Mouse (Mus musculus) forebrain, embryonic 14.5 days (tissue): Measurements from ENCODE around the gene Plekha5. TPM values are rescaled to one million over a fixed set of nuclear protein-coding genes. Genes with fewer than 3 reads are reported as not detected.
A peak's percentile ranks its signal among the peaks of the same experiment; 100 is the strongest.

Source experiments
- ATAC-seq: fragments of 200-750 bp; cut with Nextera tagmentation; 2 replicates; pipeline ENCODE4 v1.8.0; 2017; ENCODE audit warnings: mild to moderate bottlenecking, moderate library complexity
- DNase-seq: peaks from one replicate; pipeline ENCODE4 v3.0.0-alpha.2; 2015; ENCODE audit warnings: low spot score
- H3K27ac ChIP-seq: fragments of 300-500 bp; sonication (generic); 2 replicates; pipeline ENCODE4 v1.5.1; 2014; ENCODE audit warnings: low read depth, mild to moderate bottlenecking, control low read depth, low read length, moderate library complexity
- H3K27me3 ChIP-seq: fragments of 300-500 bp; sonication (generic); replicated peaks from 2 replicates; pipeline ENCODE4 v1.6.1; 2014; ENCODE audit warnings: low read length, control low read depth, mixed read lengths; ENCODE audit not compliant: control insufficient read depth, insufficient read depth
- H3K36me3 ChIP-seq: fragments of 300-500 bp; sonication (generic); 2 replicates; pipeline ENCODE4 v1.6.1; 2014; ENCODE audit warnings: low read length, control low read depth; ENCODE audit not compliant: control insufficient read depth, insufficient read depth
- H3K4me1 ChIP-seq: fragments of 300-500 bp; sonication (generic); 2 replicates; pipeline ENCODE4 v1.6.1; 2014; ENCODE audit warnings: antibody characterized with exemption, low read length, control low read depth; ENCODE audit not compliant: control insufficient read depth, insufficient read depth
- H3K4me2 ChIP-seq: fragments of 300-500 bp; sonication (generic); 2 replicates; pipeline ENCODE4 v1.6.1; 2014; ENCODE audit warnings: mild to moderate bottlenecking, control low read depth, low read length
- H3K4me3 ChIP-seq: fragments of 300-500 bp; sonication (generic); 2 replicates; pipeline ENCODE4 v1.5.1; 2014; ENCODE audit warnings: low read depth, low read length, control low read depth
- H3K9ac ChIP-seq: fragments of 300-500 bp; sonication (generic); 2 replicates; pipeline ENCODE4 v1.6.1; 2014; ENCODE audit warnings: mild to moderate bottlenecking, low read length, control low read depth, moderate library complexity
- H3K9me3 ChIP-seq: fragments of 300-500 bp; sonication (generic); replicated peaks from 2 replicates; pipeline ENCODE4 v1.6.1; 2016; ENCODE audit warnings: low read length, control low read depth, mixed read lengths; ENCODE audit not compliant: control insufficient read depth
- WGBS: fragments of 180-500 bp; shearing (Covaris S2); extraction: QIAGEN DNeasy Blood & Tissue Kit; methylation state at CpG from one replicate; pipeline ENCODE4 v1.1.7; 2014; 5-methylcytosine and 5-hydroxymethylcytosine counted together
- polyA plus RNA-seq: library from polyadenylated mRNA; unstranded; fragments of >200 nt; fragmentation: Nextera tagmentation; extraction: Ambion mirVana; gene quantifications from 2 replicates; pipeline ENCODE4 v1.2.1, GENCODE M21; 2014

Plekha5 gene
- polyA plus RNA-seq, 1 experiment from 2014 or later, result 26.5 TPM

- H3K9ac ChIP-seq, result no peak overlapping the region
- 91% methylated on average over 1 of the region's 1 CpGs for WGBS
- no peak overlapping the region for H3K4me3 ChIP-seq
- no peak overlapping the region for H3K4me2 ChIP-seq
- H3K9me3 ChIP-seq, result no peaks in the 10 kb centered on the region
- DNase-seq, result no peak
- H3K27me3 ChIP-seq, result no peaks in the 10 kb centered on the region
- H3K4me1 ChIP-seq, result peaks cover 14% of the 10 kb centered on the region
- no peak for ATAC-seq
- H3K36me3 ChIP-seq, result no peaks in the 10 kb centered on the region
- H3K27ac ChIP-seq, result no peak overlapping the region
Observed at GRCm38 (mm10) chr6:140621622-140622021, 197.8 kb downstream of the Plekha5 start.

- H3K4me2 ChIP-seq, result peak within 1 kb of the TSS; percentile 72
- DNase-seq (no peak), ATAC-seq (peak; percentile 1; the same call in 1 of the 2 replicates)
- H3K9me3 ChIP-seq, result no peaks in the 10 kb centered on the region
- WGBS, result 51% methylated on average over 30 of the region's 30 CpGs
- H3K36me3 ChIP-seq, result no peaks in the 10 kb centered on the region
- H3K4me1 ChIP-seq, result peaks cover 21% of the 10 kb centered on the region
- H3K9ac ChIP-seq, result peak within 1 kb of the TSS; percentile 95
- H3K27me3 ChIP-seq, result no peaks in the 10 kb centered on the region
- peak within 1 kb of the TSS; percentile 98 for H3K4me3 ChIP-seq
- H3K27ac ChIP-seq, result peak within 1 kb of the TSS; percentile 96
Observed at GRCm38 (mm10) chr6:140622391-140623225, 198.8 kb downstream of the Plekha5 start, which contains the start of gene Aebp2. Gene Aebp2, plus strand, starts transcription at chr6:140622663.

DNA sequence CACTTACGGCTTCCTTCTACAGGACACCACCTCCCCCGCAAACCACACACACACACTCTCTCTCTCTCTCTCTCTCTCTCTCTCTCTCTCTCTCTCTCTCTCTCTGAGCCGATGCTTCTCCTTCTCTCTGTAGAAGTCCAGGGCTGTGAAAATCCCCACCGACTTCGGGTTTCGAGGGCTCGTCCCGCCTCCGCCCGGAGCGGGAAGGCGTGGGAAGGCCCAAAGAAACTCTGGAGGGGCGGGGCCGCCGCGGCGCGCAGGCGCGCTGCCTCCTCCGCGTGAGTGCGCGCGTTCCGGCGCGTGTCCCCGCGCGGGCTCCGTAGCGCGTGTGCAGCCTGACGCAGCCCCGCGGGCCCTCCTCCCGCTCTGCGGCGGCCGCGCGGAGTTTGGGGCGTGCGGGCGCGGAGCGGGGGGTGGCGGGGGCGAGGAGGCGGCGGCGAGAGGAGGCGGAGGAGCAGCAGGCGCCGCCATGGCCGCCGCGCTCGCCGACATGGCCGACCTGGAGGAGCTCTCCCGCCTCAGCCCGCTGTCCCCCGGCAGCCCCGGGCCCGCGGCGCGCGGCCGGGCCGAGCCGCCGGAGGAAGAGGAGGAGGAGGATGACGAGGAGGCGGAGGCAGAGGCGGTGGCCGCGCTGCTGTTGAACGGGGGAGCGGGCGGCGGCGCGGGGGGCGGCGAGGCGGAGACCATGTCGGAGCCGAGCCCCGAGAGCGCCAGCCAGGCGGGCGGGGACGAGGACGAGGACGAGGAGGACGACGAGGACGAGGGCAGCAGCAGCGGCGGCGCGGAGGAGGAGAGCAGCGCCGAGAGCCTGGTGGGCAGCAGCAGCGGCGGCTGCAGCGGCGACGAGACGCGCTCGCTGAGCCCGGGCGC is 199.6 kb downstream of the Plekha5 start:
- peak overlapping the region; percentile 96 for H3K27ac ChIP-seq
- DNase-seq, result peak; percentile 95

DNA sequence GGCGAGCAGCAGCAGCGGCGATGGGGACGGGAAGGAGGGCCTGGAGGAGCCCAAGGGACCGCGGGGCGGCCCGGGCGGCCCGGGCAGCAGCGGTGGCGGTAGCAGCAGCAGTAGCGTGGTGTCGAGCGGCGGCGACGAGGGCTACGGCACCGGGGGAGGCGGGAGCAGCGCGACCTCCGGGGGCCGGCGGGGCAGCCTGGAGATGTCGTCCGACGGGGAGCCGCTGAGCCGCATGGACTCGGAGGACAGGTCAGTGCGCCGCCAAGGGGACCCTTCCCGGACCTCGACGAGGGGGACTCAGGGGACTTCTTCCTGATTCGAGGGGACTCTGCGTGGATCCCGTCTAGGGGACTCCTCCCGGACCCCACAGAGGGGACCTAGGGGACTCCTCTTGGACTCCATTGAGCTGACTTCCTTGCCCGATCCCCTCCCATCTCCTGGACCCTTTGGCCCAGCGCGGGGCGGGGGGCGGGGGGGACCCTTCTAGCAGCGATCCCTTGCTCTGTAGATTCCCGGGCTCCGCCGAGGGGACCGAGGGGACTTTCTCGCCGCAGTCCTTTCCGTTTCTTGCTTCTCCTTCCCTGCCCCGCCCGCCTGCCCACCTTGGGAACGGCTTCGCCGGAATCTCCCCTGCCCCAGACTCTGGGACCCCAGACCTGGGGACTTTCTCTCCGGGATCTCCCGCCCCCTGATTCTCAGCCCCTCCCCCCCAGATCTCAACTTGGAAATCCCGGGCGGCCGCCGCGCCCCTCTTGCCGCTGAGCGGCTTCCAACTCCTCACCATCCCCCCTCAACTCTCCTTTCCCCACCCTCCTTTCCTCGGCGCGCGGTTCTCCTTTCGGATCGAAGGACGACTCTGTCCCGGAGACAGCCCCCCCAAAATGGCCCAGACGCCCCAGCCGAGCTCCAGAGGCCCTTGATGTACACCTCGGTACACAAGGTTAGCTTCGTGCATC is 200.5 kb downstream of the Plekha5 start:
- ATAC-seq (peak; percentile 30), DNase-seq (peak; percentile 63)
- H3K36me3 ChIP-seq, result no peaks in the 10 kb centered on the region
- H3K9ac ChIP-seq, result peak overlapping the region; percentile 95
- H3K27me3 ChIP-seq, result no peaks in the 10 kb centered on the region
- H3K4me1 ChIP-seq, result peaks cover 22% of the 10 kb centered on the region
- peak overlapping the region; percentile 72 for H3K4me2 ChIP-seq
- WGBS, result under 1% methylated on average over 79 of the region's 80 CpGs
- peak overlapping the region; percentile 96 for H3K27ac ChIP-seq
- peak overlapping the region; percentile 98 for H3K4me3 ChIP-seq
- no peaks in the 10 kb centered on the region for H3K9me3 ChIP-seq

More for the DNA sequence above, 199.6 kb downstream of the Plekha5 start:
- Histone ChIP-seq H3K4me1 (peaks cover 22% of the 10 kb centered on the region), H3K9me3 (no peaks in the 10 kb centered on the region), H3K9ac (peak overlapping the region; percentile 95), H3K27me3 (no peaks in the 10 kb centered on the region), H3K4me3 (peak overlapping the region; percentile 98), H3K36me3 (no peaks in the 10 kb centered on the region), H3K4me2 (peak overlapping the region; percentile 72)
- ATAC-seq, result peak; percentile 95
- 1% methylated on average over 82 of the region's 117 CpGs for WGBS

DNA sequence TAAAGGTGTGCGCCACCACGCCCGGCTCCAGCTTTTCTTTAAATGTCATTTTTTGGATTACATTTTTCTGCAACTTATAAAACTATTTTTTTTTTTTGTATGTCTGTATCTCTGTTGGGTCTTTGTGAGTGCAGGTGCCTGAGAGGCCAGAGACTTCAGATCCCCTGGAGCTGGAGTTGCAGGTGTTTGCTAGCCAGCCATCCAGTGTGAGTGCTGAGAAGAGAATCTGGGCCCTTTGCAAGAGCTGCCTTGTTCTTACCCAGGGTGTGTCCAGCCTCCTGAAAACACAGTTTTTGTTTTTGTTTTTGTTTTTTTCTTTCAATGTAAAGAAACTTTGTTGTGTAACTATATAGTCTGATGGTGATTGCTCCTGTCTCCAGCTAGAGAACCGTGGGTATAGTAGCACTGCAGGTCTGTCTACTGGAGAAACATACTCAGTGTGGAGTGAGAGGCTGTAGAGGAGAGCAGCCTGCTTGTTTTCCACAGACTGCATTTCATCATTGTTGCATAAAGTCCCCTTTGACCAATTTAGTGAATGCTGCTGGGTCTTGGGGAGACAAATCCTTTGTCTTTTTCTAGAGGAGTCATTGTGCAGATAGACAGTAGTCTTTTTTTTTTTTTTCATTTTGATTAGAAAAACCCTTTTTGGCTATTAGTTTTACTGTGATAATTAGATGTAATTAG is 205.5 kb downstream of the Plekha5 start:
- Histone ChIP-seq H3K27me3 (no peaks in the 10 kb centered on the region), H3K27ac (no peak overlapping the region), H3K36me3 (peaks cover 5% of the 10 kb centered on the region), H3K9ac (peak overlapping the region; percentile 4; the same call in 1 of the 2 replicates), H3K4me1 (peaks cover 22% of the 10 kb centered on the region), H3K4me2 (no peak overlapping the region), H3K9me3 (no peaks in the 10 kb centered on the region), H3K4me3 (no peak overlapping the region)
- WGBS, result 70% methylated on average over 4 of the region's 4 CpGs
- DNase-seq, result no peak
- no peak for ATAC-seq

- Histone ChIP-seq H3K27me3 (no peaks in the 10 kb centered on the region), H3K4me3 (no peak overlapping the region), H3K36me3 (peaks cover 9% of the 10 kb centered on the region), H3K9me3 (no peaks in the 10 kb centered on the region), H3K27ac (no peak overlapping the region), H3K4me2 (no peak overlapping the region), H3K4me1 (peaks cover 18% of the 10 kb centered on the region), H3K9ac (no peak overlapping the region)
- no peak for DNase-seq
- 24% methylated on average over 4 of the region's 4 CpGs for WGBS
- no peak for ATAC-seq
Observed at GRCm38 (mm10) chr6:140630306-140630705, 206.5 kb downstream of the Plekha5 start.

GRCm38 (mm10) chr6:140633616-140634015 is 209.8 kb downstream of the Plekha5 start:
- H3K27me3 ChIP-seq, result no peaks in the 10 kb centered on the region
- ATAC-seq (no peak), DNase-seq (no peak)
- H3K4me1 ChIP-seq, result no peaks in the 10 kb centered on the region
- no peak overlapping the region for H3K9ac ChIP-seq
- H3K36me3 ChIP-seq, result peaks cover 38% of the 10 kb centered on the region
- no peak overlapping the region for H3K4me2 ChIP-seq
- no peak overlapping the region for H3K4me3 ChIP-seq
- H3K9me3 ChIP-seq, result no peaks in the 10 kb centered on the region
- 83% methylated on average over 8 of the region's 8 CpGs for WGBS
- H3K27ac ChIP-seq, result no peak overlapping the region

DNA sequence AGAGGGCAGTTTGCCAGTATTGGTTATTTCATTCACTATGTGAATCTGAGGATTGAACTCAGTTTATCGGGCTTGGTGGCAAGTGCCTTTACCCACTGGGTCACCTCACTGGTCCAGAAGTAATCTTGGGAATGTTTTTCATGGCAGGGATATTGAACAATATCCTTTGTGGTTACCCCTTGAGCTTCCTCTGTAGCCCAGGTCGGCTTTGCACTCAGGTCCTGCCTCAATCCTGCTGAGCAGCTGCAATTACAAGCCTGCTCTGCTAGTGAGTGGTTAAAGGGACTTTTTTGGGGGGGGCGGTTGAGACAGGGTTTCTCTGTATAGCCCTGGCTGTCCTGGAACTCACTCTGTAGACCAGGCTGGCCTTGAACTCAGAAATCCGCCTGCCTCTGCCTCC is 212.4 kb downstream of the Plekha5 start:
- Histone ChIP-seq H3K4me2 (no peak overlapping the region), H3K36me3 (peaks cover 57% of the 10 kb centered on the region), H3K4me1 (no peaks in the 10 kb centered on the region), H3K27me3 (no peaks in the 10 kb centered on the region), H3K9ac (no peak overlapping the region), H3K4me3 (no peak overlapping the region), H3K27ac (no peak overlapping the region), H3K9me3 (no peaks in the 10 kb centered on the region)
- DNase-seq, result no peak
- ATAC-seq, result no peak
- WGBS, result 92% methylated on average over 4 of the region's 4 CpGs
